Mouse (Mus musculus): ENCODE measurements around the gene Napsa. TPM values are rescaled to one million over a fixed set of nuclear protein-coding genes. Genes with fewer than 3 reads are reported as not detected.

Napsa gene
- total RNA-seq, 1 experiment from 2014 or later = 0.88 TPM

DNA sequence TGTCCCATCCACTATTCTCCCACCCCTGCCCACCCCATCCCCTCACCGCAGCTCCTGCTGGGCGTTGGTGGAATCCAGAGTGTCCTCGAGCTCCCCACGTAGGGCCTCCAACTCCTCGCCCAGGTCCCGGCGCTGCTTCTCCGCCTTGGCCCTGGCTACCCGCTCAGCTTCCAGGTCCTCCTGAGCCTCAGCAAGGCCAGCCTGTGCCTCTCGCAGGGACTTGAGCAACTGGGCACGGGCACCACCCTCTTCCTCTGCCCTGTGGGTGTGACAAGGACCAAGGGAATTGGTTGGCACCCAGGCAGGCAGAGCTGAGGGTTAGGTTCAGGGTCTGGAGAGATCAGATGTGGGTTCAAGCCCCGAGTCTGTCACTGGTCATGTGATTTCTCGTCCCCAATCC is 54.8 kb downstream of the Napsa start:
- no peak for DNase-seq

DNA sequence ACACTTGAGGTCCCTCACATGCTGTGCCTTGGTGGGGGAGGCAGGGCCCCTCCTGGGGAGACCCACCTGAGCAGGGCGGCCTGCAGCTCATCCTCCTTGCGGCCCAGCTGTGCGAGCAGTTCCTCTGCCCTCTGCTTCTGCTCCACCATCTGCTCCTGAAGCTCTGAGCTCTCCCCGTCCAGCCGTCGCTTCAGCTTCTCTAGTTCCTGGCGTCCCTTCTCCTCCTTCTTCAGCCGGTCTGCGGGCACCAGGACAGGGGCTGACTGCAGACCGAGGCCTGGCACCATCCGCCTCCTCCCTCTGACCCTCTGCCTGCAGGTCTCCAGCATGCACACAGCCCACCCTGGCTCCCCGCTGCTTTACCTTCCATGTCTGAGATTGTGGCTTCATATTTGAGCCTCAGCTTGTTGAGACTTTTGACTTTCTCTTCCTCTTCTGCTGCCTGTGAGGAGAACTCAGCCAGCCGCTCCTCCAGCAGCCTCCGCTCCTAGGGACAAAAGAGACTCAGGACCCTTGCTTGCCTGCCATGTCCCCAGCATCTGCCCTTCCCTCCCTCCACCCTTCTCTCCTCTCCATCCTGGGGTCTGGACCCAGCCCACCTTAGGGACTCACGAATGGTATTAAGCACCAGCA is 56.3 kb downstream of the Napsa start:
- DNase-seq = no peak

DNA sequence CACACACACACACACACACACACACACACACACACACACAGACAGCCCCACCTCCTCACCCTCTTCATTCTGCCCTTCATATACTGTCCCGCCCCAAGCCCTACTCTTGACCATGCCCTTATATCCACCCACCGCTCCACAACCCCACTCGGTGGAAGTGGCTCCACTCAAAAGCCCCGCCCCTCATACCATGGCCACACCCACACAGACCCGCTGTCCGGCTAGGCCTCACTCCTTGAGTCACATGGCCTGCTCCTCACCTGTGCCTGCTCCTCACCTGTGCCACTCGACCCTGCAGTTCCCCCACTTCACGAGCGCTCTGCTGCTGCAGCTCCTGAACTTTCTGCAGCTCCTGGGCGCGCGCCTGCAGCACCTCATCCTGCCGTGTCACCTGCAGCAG is 58.3 kb downstream of the Napsa start:
- no peak for DNase-seq

DNA sequence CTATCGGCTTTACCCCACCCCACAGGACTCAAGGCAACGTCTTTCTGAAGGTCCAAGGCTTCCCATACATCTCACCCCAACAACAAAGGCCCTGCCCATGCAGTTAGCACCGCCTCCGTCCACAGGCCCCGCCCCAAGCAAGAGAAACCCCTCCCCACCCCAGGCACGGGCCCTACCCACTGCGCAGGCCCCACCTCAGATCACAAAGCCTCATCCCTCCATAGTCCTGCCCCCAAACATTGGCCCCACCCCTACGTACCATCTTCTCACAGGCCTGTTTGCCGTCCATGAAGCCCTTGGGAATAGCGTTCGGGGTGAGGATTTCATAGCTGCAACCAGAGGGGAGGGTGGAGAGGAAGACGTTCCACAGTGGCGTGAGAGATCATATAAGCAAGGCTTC is 60.5 kb downstream of the Napsa start:
- DNase-seq = no peak

DNA sequence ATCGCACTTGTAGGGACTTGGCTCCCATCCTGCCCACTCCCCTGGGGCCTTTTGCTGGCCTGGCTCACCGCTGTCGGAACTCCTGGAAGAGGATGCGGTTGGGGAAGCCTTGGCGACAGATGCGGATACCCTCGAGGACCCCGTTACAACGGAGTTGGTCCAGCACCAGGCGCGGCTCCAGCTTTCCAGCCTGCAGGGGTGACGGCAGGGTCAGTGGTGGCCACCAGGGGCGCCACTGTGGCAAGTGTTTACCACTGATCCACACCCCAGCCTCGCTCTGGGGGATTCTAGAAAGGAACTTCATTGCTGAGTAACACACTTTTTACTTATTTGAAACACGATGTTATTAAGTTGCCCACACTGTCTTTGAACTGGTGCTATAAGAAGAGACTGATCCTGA is 61.2 kb downstream of the Napsa start:
- DNase-seq = peak; percentile 15

Small RNAs within 50 kb of the gene (microRNA-seq; reads per million reads assigned to microRNA genes)
- 0.36 to 1.7 reads per million in 2 experiments for gene Mir7053

Other genes with a start within 250 kb of the Napsa start
- 4.1 and 5.7 TPM in 2 replicates for gene Syt3, start 188.3 kb upstream of the Napsa start, total RNA-seq (2021)
- gene 1700008O03Rik, start 186.6 kb upstream of the Napsa start, total RNA-seq (2021) = 2.3 TPM in 1 of 2 replicates, not detected in the other
- 4.3 and 5.8 TPM in 2 replicates for gene Lrrc4b, start 143.4 kb upstream of the Napsa start, total RNA-seq (2021)
- gene Aspdh, start 107.0 kb upstream of the Napsa start, total RNA-seq (2021) = 0.61 and 1.9 TPM in 2 replicates
- 43.9 and 49.2 TPM in 2 replicates for gene Josd2, start 104.4 kb upstream of the Napsa start, total RNA-seq (2021)
- 83.9 and 97.6 TPM in 2 replicates for gene Emc10, start 75.9 kb upstream of the Napsa start, total RNA-seq (2021)
- gene Fam71e1, start 75.8 kb upstream of the Napsa start, total RNA-seq (2021) = 12.3 and 17.5 TPM in 2 replicates
- gene Mybpc2, start 47.7 kb upstream of the Napsa start, total RNA-seq (2021) = not detected in 2 replicates
- 0.43 TPM in 1 of 2 replicates, not detected in the other for gene Spib, start 40.3 kb upstream of the Napsa start, total RNA-seq (2021)
- gene Pold1, start 23.5 kb upstream of the Napsa start, total RNA-seq (2021) = 14.2 and 22.6 TPM in 2 replicates
- gene Nr1h2, start 18.4 kb upstream of the Napsa start, total RNA-seq (2021) = 133 and 140 TPM in 2 replicates
- gene Kcnc3, start 18.3 kb downstream of the Napsa start, total RNA-seq (2021) = 5.9 and 6.0 TPM in 2 replicates
- 2.8 and 4.3 TPM in 2 replicates for gene Myh14, start 98.5 kb downstream of the Napsa start, total RNA-seq (2021)
- not detected in 2 replicates for gene Izumo2, start 136.4 kb downstream of the Napsa start, total RNA-seq (2021)
- gene Vrk3, start 176.0 kb downstream of the Napsa start, total RNA-seq (2021) = 58.7 and 59.3 TPM in 2 replicates
- 0.71 and 0.88 TPM in 2 replicates for gene Zfp473, start 178.7 kb downstream of the Napsa start, total RNA-seq (2021)
- 40.5 and 44.4 TPM in 2 replicates for gene Nup62, start 243.7 kb downstream of the Napsa start, total RNA-seq (2021)
- 2.8 and 3.4 TPM in 2 replicates for gene Il4i1, start 244.0 kb downstream of the Napsa start, total RNA-seq (2021)
- 108 and 165 TPM in 2 replicates for gene Atf5, start 244.3 kb downstream of the Napsa start, total RNA-seq (2021)